Mouse (Mus musculus) liver, embryonic 11.5 days (tissue): ENCODE measurements around the gene Tarbp2. TPM values are rescaled to one million over a fixed set of nuclear protein-coding genes. Genes with fewer than 3 reads are reported as not detected.
A peak's percentile ranks its signal among the peaks of the same experiment; 100 is the strongest.

Source experiments
- ATAC-seq: fragments of 200-750 bp; cut with Nextera tagmentation; replicated peaks from 2 replicates; pipeline ENCODE4 v1.8.0; 2017; ENCODE audit warnings: moderate number of reproducible peaks, mild to moderate bottlenecking, moderate TSS enrichment, moderate library complexity; ENCODE audit not compliant: low FRiP score
- DNase-seq: peaks from one replicate; pipeline ENCODE4 v3.0.0-alpha.2; 2017; ENCODE audit warnings: low spot score
- H3K27ac ChIP-seq: fragments of 300-500 bp; sonication (generic); 2 replicates; pipeline ENCODE4 v1.5.1; 2014; ENCODE audit warnings: mild to moderate bottlenecking, low read depth, low read length, control low read depth
- H3K27me3 ChIP-seq: fragments of 300-500 bp; sonication (generic); replicated peaks from 2 replicates; pipeline ENCODE4 v1.6.1; 2014; ENCODE audit warnings: low read length, mixed read lengths; ENCODE audit not compliant: control insufficient read depth, insufficient read depth
- H3K36me3 ChIP-seq: fragments of 300-500 bp; sonication (generic); 2 replicates; pipeline ENCODE4 v1.6.1; 2014; ENCODE audit warnings: mild to moderate bottlenecking, low read length, moderate library complexity, mixed read lengths; ENCODE audit not compliant: control insufficient read depth, insufficient read depth
- H3K4me1 ChIP-seq: fragments of 300-500 bp; sonication (generic); replicated peaks from 2 replicates; pipeline ENCODE4 v1.6.1; 2014; ENCODE audit warnings: low read length, mixed read lengths; ENCODE audit not compliant: control insufficient read depth, insufficient read depth
- H3K4me2 ChIP-seq: fragments of 300-500 bp; sonication (generic); 2 replicates; pipeline ENCODE4 v1.6.1; 2014; ENCODE audit warnings: mild to moderate bottlenecking, control low read depth, moderate library complexity
- H3K4me3 ChIP-seq: fragments of 300-500 bp; sonication (generic); 2 replicates; pipeline ENCODE4 v1.5.1; 2014; ENCODE audit warnings: low read depth, low read length, control low read depth
- H3K9ac ChIP-seq: fragments of 300-500 bp; sonication (generic); 2 replicates; pipeline ENCODE4 v1.6.1; 2014; ENCODE audit warnings: low read depth, low read length, control low read depth
- H3K9me3 ChIP-seq: fragments of 300-500 bp; sonication (generic); 2 replicates; pipeline ENCODE4 v1.6.1; 2016; ENCODE audit warnings: low read length, inconsistent platforms, mixed read lengths; ENCODE audit not compliant: control insufficient read depth
- WGBS: fragments of 180-500 bp; shearing (Covaris S2); extraction: QIAGEN DNeasy Blood & Tissue Kit; methylation state at CpG from one replicate; pipeline ENCODE4 v1.1.7; 2014; 5-methylcytosine and 5-hydroxymethylcytosine counted together
- polyA plus RNA-seq: library from polyadenylated mRNA; unstranded; fragments of >200 nt; fragmentation: Nextera tagmentation; extraction: Ambion mirVana; gene quantifications from 2 replicates; pipeline ENCODE4 v1.2.1, GENCODE M21; 2014

Gene Tarbp2
- polyA plus RNA-seq, 1 experiment from 2014 or later = 105 TPM

DNA sequence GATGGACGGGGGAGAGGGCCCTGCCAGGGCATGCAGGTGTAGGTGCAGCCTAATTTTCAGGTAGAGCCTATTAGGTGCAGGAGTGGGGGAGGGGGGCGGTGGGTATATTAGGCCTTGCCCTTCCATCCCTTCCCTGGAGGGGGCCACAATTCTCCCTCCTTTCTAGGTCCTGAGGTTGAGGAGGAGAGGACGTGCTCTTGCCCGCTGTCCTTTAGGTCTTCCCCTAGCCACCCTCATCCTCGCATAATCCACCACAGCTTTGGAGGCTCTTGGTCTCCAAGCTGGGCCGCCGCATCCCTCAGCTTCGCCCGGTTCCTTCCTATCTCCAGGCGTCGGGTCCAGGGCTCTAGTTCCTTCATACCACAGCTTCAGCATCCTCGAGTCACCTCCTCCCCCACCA, 1.7 kb upstream of the Tarbp2 start:
- no peaks in the 10 kb centered on the region for H3K27me3 ChIP-seq
- peak overlapping the region; percentile 96 for H3K4me2 ChIP-seq
- WGBS = 7% methylated on average over 12 of the region's 12 CpGs
- no peaks in the 10 kb centered on the region for H3K9me3 ChIP-seq
- DNase-seq = no peak
- peaks cover 3% of the 10 kb centered on the region; the same call in 1 of the 2 replicates for H3K36me3 ChIP-seq
- H3K4me3 ChIP-seq = peak overlapping the region; percentile 77
- peak overlapping the region; percentile 42 for H3K9ac ChIP-seq
- ATAC-seq = no peak
- H3K4me1 ChIP-seq = peaks cover 32% of the 10 kb centered on the region
- H3K27ac ChIP-seq = peak overlapping the region; percentile 70; the same call in 1 of the 2 replicates

DNA sequence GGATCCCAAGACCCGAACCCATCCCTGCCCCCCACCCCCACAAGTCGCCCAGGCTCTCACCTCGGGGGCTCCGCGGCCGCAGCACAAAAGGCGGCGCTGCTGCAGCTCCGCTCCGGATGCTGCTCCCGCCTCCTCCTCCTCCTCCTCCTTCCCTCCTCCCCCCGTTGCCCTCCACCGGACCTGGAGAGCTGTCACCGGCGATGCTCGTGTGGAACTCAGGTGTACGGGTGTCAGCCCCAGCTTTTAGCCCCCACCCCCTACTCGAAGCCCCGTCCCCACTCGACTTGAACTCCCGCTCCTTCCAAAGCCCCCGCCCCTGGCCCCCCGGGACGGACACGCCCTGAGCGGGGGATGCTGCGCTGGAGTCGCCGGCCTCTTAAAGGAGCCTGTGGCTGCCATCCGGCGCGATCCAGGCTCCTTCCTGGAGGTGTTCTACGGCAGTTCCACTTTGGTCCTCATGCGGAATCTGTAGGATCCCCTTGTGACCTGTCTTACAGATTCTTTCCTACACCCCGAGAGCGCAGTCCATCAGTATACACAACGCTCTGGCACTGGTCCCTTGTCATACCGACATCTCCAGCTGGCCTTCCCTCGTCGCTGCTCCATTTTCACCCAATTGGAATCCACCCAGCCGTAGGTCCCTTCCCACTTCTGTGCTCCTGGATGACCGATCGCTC, 1.1 kb upstream of the Tarbp2 start, which contains the start of gene Map3k12:
TSS of gene Map3k12 (minus strand) at position 337 of the 677 bp plus-strand sequence.
- under 1% methylated on average over 41 of the region's 43 CpGs for WGBS
- no peak for ATAC-seq
- H3K27ac ChIP-seq = peak within 1 kb of the TSS; percentile 70

DNA sequence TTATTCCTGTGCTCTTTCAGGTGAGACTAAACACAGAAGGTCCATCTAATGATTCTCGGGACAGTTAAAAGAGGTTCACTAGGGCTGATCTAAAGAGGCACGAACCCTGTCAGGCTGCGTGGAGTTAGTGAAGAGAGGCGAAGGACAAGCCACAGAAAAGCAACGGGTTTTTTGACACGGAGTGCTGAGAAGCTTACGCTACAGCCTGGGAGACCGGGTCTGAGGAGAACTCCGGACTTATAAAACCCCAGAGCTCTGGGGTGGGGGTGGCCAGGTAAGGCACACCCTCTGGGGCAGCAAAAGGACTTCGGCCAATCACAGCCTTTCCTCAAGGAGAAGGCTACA, 389 bp upstream of the Tarbp2 start:
- peak overlapping the region; percentile 42 for H3K9ac ChIP-seq
- peaks cover 7% of the 10 kb centered on the region; the same call in 1 of the 2 replicates for H3K36me3 ChIP-seq
- H3K4me2 ChIP-seq = peak overlapping the region; percentile 96
- no peak for DNase-seq
- no peaks in the 10 kb centered on the region for H3K27me3 ChIP-seq
- H3K27ac ChIP-seq = peak overlapping the region; percentile 70; the same call in 1 of the 2 replicates
- 0% methylated on average over 10 of the region's 10 CpGs for WGBS
- no peaks in the 10 kb centered on the region for H3K9me3 ChIP-seq
- H3K4me1 ChIP-seq = peaks cover 28% of the 10 kb centered on the region
- peak overlapping the region; percentile 77 for H3K4me3 ChIP-seq
- no peak for ATAC-seq

More for the DNA sequence above, 1.1 kb upstream of the Tarbp2 start, which contains the start of gene Map3k12:
- Histone ChIP-seq H3K27me3 (no peaks in the 10 kb centered on the region), H3K4me1 (peaks cover 30% of the 10 kb centered on the region), H3K9ac (peak within 1 kb of the TSS; percentile 42), H3K4me2 (peak within 1 kb of the TSS; percentile 96), H3K36me3 (peaks cover 3% of the 10 kb centered on the region; the same call in 1 of the 2 replicates), H3K4me3 (peak within 1 kb of the TSS; percentile 77), H3K9me3 (no peaks in the 10 kb centered on the region)
- peak; percentile 83 for DNase-seq

DNA sequence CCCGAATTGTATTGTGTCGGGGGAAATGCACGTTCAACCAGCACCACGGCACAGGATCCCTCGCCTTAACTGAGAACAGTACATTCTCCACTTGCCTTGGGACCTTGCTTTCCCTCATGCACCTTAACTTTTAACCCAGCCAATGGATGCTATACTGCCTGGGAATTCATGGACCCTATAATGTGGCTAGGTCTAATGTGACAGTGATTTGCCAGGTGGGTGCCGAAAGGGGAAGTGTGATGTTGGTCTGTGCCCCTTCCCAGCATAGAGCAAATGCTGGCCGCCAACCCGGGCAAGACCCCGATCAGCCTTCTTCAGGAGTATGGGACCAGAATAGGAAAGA, 838 bp downstream of the Tarbp2 start:
- ATAC-seq (no peak), DNase-seq (no peak)
- Histone ChIP-seq H3K36me3 (peaks cover 10% of the 10 kb centered on the region; the same call in 1 of the 2 replicates), H3K4me1 (peaks cover 28% of the 10 kb centered on the region), H3K9ac (peak overlapping the region; percentile 94), H3K4me3 (peak overlapping the region; percentile 77), H3K27me3 (no peaks in the 10 kb centered on the region), H3K9me3 (no peaks in the 10 kb centered on the region), H3K27ac (peak overlapping the region; percentile 98), H3K4me2 (peak overlapping the region; percentile 96)
- 10% methylated on average over 9 of the region's 9 CpGs for WGBS

DNA sequence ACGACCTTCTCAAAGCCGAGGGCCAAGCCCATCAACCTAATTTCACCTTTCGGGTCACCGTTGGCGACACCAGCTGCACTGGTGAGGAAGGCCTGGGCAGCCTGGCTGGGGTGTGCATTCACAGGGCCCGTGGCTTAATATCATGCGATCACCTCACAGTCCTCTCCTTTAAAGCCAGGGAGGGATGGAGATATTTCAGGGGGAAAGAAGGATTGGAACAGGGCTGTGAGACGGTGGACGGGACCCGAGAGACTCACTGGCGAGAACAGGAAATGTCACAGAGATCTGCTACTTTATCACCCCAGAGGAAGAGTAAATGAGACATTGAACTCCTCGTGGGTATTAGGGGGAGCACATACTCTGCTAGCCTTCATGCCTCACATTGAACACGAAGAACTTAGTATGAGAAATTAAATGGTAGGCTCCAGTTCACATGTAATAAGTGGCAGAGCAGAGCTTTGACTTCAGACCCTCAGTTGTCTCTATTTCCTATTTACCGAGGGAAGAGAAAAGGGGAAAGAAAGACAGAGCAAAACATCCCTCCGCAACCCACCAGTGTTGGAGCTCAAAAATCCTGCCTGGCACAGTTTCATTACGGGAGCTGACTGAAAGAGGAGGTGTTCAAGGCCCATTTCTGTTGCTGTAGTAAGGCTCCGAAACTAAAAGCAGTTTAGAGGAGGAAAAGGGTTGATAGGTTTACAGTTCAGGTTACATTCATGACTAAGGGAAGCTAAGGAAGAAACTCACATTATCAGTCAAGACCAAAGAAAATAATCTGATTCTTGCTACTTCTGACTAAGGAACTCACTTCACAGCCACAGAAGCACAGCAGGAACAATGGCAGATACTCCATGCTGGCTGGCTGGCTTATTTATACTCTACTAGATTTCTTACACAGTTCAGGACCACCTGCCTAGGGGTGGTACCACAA, 1.5 kb downstream of the Tarbp2 start:
- DNase-seq (no peak), ATAC-seq (no peak)
- Histone ChIP-seq H3K9ac (peak overlapping the region; percentile 94), H3K4me3 (peak overlapping the region; percentile 77), H3K4me1 (peaks cover 28% of the 10 kb centered on the region), H3K9me3 (no peaks in the 10 kb centered on the region), H3K27ac (0 out of 2 replicates have a peak overlapping the region, but pooled peaks have one; percentile 98), H3K4me2 (peak overlapping the region; percentile 96), H3K36me3 (peaks cover 14% of the 10 kb centered on the region; the same call in 1 of the 2 replicates), H3K27me3 (no peaks in the 10 kb centered on the region)
- 44% methylated on average over 17 of the region's 17 CpGs for WGBS

DNA sequence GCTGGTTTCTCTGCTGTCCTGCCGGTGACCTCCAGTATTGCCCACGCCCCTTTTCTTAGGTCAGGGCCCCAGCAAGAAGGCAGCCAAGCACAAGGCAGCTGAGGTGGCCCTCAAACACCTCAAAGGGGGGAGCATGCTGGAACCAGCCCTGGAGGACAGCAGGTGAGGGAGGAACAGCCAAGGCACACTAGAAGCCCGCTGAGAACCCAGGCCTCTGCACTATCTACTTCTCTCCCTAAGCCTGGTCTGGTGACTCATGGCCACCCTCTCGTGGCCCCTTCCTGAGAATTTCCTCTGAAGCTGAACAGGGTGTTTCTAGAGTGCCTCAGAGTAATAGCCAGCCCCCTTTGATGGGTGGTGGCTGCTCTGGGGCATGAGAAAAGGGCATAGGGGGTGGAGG, 2.4 kb downstream of the Tarbp2 start:
- H3K27ac ChIP-seq = no peak overlapping the region
- peaks cover 14% of the 10 kb centered on the region; the same call in 1 of the 2 replicates for H3K36me3 ChIP-seq
- no peak for DNase-seq
- H3K4me2 ChIP-seq = peak overlapping the region; percentile 96
- ATAC-seq = no peak
- H3K9me3 ChIP-seq = no peaks in the 10 kb centered on the region
- peak overlapping the region; percentile 50 for H3K9ac ChIP-seq
- H3K4me1 ChIP-seq = peaks cover 28% of the 10 kb centered on the region
- 42% methylated on average over 4 of the region's 4 CpGs for WGBS
- peak overlapping the region; percentile 77; the same call in 1 of the 2 replicates for H3K4me3 ChIP-seq
- no peaks in the 10 kb centered on the region for H3K27me3 ChIP-seq

DNA sequence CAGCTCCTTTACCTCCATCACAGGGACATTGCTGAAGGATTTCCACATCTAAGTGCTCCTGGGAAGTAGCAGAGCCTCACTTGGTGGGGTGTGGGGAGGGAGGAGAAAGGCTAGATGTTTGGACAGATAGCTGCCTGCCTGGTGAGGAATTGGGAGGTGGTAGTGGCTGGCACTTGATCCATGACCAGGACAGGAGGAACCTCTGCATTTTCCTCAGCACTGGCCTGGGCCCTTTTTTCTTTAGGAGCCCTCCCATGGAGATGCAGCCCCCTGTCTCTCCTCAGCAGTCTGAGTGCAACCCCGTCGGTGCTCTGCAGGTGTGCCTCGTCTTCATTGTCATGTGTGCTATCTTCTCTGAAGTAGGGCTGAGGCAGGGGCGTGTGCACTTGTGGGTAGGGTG, 3.5 kb downstream of the Tarbp2 start:
- Histone ChIP-seq H3K4me1 (peaks cover 18% of the 10 kb centered on the region), H3K27me3 (no peaks in the 10 kb centered on the region), H3K9ac (no peak overlapping the region), H3K27ac (no peak overlapping the region), H3K4me3 (no peak overlapping the region), H3K36me3 (peaks cover 14% of the 10 kb centered on the region; the same call in 1 of the 2 replicates), H3K9me3 (no peaks in the 10 kb centered on the region), H3K4me2 (no peak overlapping the region)
- no peak for DNase-seq
- no peak for ATAC-seq
- WGBS = 80% methylated on average over 4 of the region's 4 CpGs

DNA sequence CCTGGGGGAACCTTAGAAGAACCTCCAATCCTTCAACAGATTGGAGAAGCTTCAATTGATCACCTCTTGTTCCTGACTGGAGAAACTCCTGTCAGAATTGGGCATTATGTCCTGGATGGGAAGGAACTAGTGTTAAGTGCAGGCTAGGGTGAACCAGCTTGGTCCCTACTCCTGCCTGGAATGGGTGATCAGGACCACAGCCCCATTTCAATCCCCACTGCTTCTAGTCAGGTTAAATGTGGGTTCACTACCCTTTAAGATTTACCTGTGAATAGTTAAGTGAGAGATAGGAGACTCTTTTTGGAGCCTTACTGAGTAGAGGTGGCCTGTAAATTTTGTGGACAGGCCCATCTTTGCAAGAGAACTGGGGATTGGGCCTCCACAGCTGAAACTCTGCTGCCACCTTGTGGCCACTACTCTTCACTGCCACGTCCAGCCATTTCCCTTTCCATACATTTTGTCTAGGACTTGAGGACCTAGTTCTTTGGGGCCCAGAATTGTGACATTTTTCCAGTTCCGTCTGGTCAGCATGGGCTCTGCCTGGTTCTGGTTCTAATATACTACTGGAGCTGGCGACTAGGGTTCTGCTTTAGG, 7.0 kb downstream of the Tarbp2 start, which contains the start of gene Npff:
TSS of gene Npff (minus strand) at position 51 of the 594 bp plus-strand sequence.
- peaks cover 20% of the 10 kb centered on the region for H3K36me3 ChIP-seq
- no peaks in the 10 kb centered on the region for H3K27me3 ChIP-seq
- ATAC-seq = 0 out of 2 replicates have a peak, but pooled peaks have one; percentile 37
- no peak within 1 kb of the TSS for H3K4me2 ChIP-seq
- no peak for DNase-seq
- H3K4me3 ChIP-seq = no peak within 1 kb of the TSS
- 14% methylated on average over 3 of the region's 3 CpGs for WGBS
- no peak within 1 kb of the TSS for H3K9ac ChIP-seq
- no peak within 1 kb of the TSS for H3K27ac ChIP-seq
- H3K4me1 ChIP-seq = peaks cover 12% of the 10 kb centered on the region
- no peaks in the 10 kb centered on the region for H3K9me3 ChIP-seq
